Mouse (Mus musculus) CD4-positive, CD25-positive, alpha-beta regulatory T cell, adult 2 months (primary cell): ENCODE results near the gene F12.
"Not testable (repeated sequence)": the region's sequence is repeated elsewhere in the genome, so short reads cannot be mapped to it uniquely, and the experiment has no call there.

Experiments used
- DNase-seq: peaks from one replicate; pipeline ENCODE4 v3.0.0-alpha.2; 2012; ENCODE audit warnings: low read depth, low spot score

The F12 gene

DNA sequence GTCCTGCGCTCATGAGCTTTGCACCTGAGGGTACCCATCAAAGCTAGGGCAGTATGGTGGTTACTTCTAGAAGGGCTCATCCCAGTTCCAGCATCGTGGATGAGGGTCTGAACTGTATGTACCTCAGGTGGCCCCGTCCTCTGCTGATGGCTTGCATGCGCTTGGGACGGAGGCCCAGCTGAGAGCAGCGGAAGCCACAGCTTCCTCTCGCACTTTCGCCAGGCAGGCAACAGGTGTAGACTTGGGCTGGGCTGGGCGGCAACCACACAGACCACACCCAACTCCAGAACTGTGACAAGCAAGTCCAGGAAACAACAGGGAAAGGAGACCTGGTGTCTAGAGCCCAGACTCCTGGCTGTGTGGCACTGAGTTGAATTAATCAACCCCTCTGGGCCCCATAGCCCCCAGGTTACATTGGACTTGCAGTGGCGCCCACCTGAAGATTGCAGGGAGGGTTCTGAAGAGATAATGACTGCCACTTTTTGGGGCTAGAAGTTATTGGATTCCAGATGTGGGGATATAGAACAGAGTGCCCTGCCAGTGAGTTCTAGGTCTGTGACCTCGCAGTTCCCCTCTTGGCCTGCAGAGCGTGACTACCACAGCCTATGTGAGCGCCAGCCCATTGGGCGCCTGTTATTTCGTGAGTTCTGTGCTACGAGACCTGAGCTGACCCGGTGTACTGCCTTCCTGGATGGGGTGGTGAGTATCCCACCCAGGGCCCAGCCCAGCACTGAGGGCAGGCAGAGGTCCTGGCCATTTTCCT is 23.3 kb upstream of the F12 start:
- peak; percentile 65 for DNase-seq

DNA sequence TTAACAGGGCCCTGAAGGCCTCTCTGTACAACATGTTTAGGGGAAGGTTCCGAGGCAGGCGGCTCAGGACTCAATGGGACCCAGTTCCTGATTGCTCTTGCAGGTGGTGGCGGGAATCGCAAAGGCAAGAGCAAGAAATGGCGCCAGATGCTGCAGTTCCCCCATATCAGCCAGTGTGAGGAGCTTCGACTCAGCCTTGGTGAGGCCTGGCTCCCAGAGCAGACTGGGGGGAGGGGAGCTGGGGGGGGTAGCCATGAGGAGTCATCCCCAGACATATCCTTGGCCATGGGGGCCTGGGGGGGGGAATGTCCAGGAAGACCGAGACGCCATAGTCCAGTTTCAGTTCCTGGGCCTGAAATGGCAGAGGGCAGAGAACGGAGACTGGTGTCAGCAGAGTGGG is 22.6 kb upstream of the F12 start:
- peak; percentile 41 for DNase-seq

DNA sequence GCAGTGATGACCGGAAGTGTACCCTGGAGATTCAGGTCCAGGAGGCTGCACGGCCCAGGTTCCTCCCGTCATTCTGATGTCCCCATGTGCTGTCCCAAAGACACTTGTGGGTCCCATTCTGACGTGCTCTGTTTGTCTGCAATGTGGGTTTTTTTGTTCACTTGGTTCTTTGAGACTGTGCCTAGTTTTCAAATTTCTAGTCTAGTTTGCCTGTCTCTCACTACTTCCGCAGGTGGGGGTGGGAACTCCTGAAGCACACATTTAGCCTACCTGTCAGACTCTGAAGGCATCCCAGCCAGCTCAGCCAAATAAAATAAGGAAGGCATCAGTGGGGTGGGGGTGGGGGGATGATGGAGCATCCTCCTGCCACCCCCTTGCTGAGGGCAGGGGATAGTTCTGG is 21.5 kb upstream of the F12 start:
- peak; percentile 50 for DNase-seq

DNA sequence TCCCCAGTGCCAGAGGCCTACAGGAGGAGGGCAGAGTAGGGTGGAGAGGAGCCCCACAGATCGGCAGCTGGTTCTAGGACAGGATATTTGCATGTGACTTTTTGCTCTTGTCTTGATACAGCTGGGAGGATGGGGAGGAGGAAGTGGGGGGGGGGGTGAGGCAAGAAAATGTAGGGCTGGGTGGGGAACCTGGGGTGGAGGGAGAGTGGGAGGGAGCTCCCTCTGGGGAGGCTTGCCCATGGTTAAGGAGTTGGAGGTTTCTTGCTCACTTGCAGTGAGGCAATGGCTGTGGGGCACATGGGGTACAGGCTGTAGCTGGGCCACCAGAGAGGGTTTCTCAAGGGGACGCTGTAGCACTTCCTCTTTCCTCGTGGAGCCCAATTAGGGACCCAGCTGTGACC is 20.9 kb upstream of the F12 start:
- DNase-seq, result peak; percentile 74

DNA sequence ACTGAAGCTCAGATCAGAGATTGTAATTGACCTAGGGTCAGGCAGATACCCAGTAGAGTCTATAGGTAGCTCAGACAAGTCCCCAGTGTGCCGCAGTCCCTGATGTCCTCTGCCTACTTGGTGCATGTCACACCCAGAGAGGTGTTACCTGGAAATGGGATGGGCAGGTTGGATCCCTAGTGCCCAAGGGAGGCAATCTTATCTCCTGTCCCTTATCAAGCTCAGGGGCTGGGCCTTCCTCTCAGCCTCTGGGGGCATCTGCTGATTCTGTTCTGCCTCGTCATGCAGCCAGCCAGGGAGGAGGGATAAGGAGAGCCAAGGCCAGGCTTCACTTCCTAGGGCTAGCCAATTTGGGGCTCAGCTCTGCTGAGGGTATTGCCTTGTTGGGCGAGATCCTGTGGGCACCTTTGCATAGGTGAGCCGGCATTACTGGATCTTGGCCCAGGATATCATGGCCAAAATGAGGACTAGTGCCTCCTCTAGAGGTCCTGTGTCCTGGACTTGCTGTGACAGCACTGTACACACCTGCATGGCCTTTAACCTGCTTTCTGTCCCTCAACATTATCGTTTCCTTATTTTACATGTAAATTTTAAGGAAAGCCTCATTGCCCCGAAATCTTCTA is 20.0 kb upstream of the F12 start:
- no peak for DNase-seq

DNA sequence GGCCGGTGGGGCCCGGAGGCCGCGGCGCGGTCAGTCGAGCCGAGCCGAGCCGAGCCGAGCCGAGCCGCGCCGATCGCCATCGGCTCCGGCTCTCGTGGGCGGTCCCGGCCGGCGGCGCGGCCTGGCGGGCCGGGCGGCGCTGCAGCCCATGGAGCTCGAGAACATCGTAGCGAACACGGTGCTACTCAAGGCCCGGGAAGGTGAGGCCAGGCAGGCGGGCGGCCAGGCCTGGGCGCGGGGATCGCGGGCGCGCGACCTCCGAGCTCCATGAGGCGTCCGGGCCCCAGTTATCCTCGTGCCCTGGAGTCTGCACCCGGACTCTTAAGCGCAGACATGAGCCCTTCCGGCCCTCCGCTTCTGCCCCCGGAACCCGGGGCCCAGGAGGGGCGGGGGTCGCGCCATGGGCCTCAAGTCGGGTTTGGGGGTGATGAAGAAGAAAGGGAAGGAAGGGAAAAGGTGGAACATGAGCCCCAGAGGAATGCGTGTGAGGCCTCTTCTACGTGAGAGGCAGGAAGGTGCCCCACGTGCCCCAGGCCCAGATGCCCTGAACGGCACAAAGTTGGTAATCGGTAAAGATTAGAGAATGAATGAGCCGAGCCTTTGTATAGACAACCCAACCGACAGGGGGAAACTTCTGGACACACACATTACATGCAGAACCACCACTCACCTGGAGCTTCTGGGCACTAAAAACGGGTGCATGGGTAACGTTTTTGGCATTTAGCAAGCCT is 18.9 kb upstream of the F12 start:
- no peak for DNase-seq

DNA sequence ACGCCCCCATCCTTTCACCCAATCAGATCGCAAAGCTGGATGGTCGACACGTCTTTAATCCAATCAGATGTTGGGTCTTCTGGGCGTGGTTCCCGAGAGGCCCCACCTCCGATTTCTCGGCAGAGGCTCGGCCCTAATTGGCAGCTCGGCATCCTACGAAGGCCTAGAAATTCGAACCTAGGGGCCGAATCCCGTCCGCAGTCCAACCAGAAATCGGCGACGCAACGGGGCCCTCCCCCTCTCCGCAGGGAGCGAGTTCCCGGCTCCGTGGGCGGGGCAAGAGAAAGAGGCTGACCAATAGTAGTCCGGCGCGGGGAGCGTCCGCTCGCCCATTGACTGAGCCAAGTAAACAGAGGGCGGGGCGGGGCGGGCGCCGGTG is 18.3 kb upstream of the F12 start, which contains the start of gene Grk6:
Gene Grk6 (plus strand): TSS at position 136 of the 379 bp plus-strand sequence.
- peak; percentile 99 for DNase-seq

DNA sequence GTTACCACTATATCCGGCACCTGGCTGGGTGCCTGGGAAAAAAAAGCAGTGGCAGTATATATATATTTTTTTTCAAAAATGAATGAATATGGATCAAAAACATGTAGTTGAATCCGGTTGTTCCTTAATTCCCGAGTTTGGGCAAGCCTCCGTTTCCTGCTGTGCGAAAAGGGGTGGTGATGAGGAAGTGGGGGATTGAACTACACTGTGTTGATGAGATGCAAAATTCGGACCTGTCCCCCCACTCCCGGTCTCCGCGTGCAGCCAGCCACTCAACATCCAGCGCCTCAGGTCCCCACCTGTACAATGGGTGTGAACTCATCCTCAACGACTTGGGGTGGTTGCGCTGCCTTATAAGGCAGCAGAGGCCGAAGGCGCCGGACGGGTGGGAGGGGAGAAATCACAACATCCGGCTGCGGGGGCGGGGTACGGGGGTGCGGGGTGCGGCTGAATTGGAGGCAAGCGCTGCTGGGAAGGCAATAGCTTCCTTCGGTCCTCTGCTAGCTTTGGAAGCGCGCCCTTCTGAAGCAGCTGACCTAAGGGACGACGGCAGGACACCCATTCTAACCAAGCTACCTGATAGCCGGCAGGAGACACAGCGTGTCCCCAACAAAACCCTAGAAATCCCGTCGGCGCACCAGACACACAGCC is 17.8 kb upstream of the F12 start:
- peak; percentile 89 for DNase-seq

DNA sequence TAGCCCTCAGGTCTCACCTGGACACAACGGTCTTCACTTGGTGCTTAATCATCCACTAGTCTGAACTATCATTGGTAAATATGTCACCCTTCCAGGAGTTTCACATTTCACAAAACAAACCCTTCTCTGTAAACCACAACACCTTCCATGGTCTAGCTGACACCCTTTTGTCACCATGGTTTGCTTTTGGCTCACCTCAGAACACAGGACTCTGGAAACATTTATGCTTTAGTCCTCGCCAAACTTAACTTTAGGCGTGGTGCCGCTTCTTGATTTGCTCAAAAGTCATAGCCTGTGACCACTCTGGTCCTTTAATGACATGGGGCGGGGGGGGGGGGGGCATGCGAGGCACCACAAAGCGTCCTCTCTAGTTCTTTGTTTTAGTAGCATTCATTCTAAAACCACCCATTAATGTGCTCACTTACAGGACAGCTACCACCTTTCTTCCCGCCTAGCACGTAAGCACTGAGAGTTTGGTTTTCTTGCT is 17.2 kb upstream of the F12 start:
- DNase-seq, result peak; percentile 88

DNA sequence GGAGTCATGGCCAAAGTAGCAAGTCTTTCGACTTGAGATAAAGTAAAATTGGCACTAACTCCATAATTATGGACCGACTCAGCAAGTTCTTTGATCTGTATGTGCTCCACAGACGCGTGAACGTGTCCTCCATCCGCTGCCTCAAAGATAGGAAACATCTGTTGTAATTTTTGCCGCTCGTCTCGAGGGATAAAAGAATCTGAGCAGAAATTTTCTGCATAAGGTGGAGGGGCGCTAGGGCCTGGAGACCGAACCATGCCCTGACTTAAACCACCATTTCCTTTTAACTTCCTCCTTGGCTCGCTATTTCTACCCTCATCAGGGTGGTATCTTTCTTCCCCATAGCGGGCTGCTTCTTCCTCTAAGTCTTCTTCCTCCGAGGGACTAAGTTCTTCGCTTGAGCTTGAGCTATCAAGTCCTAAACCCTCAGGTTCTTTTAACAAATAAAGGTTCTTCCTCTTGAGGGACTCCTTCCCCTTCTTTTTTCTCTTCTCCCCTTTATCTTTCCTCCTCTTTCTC is 10.6 kb upstream of the F12 start:
- not testable (repeated sequence) for DNase-seq

DNA sequence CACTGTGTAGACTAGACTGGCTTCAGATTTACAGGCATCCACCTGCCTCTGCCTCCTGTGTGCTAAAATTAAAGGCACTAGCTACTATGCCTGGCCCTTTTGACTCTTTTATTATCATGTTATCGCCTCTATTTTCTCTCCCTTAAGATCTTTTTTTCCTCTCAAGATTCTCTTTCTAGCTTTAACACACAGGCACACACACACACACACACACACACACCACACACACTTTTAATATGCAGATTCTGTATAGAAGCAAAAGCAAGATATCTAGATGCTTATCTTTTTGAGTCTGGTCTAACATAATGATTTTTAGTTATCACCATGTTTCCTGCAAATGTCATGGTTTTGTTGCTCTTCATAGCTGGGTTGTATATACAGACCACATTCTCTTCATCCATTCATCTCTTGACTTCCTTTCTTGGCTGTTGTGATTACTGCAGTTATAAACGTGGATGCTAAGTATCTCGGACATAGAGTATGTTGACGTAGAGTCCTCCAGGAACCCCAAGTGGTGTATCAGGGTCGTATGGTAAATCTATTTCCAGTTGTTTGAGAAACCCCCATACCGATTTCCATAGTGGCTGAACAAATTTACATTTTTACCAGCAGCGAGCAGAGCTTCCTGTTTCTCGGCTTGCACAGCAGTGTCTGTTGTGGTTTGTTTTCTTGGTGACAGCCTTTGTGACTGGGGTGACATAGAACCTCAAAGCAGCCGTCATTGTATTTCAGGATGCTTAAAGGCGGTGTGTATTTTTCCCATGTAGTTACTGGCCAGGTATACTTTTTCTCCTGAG is 5.5 kb upstream of the F12 start:
- peak; percentile 86 for DNase-seq

DNA sequence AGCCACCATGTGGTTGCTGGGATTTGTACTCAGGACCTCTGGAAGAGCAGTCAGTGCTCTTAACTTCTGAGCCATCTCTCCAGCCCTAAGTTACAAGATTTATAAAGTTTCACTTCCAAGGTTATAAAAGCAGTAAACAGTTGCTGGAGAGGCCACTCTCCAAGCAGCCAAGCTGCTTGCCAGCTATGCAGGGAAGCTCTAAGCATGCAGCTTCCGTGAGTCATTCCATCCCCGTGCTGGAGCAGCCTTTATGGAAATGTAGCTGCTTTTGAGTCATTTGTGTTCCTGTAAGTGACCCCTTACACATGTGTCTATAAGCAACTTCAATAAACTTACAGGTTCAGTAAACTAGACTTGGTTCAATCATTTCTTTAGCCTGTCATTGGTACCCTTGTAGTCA is 4.0 kb upstream of the F12 start:
- no peak for DNase-seq

DNA sequence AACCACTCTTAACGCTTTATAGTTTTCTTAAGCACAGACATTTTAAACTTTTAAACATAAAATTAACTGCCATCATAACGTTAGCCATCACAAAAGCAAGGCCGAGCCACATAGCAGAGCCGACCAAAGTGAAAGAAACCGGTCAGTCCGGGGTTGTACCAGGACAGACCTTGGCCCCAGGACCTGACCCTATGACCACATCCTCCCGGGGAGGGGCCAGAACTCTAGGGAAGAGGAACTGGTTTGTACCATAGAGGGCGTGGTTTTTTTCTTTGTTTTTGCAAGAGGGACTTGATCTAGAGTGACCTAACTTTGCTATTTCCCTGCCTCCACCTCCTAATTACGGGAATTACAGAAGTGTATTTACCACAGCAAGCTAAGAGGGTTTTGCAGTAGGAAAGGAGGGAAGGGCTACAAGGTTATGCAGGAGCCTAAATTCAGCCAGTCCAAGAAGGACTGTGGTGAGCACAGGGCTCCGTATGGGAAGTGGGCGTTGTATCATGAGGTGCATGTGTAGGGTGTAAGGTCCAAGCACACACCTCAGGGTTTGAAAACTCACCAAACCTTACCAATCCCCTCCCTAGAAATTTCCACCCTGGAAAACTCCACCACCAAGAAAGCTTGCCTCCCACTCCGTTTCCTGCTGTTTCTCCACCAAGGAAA is 2.8 kb upstream of the F12 start:
- DNase-seq, result no peak

DNA sequence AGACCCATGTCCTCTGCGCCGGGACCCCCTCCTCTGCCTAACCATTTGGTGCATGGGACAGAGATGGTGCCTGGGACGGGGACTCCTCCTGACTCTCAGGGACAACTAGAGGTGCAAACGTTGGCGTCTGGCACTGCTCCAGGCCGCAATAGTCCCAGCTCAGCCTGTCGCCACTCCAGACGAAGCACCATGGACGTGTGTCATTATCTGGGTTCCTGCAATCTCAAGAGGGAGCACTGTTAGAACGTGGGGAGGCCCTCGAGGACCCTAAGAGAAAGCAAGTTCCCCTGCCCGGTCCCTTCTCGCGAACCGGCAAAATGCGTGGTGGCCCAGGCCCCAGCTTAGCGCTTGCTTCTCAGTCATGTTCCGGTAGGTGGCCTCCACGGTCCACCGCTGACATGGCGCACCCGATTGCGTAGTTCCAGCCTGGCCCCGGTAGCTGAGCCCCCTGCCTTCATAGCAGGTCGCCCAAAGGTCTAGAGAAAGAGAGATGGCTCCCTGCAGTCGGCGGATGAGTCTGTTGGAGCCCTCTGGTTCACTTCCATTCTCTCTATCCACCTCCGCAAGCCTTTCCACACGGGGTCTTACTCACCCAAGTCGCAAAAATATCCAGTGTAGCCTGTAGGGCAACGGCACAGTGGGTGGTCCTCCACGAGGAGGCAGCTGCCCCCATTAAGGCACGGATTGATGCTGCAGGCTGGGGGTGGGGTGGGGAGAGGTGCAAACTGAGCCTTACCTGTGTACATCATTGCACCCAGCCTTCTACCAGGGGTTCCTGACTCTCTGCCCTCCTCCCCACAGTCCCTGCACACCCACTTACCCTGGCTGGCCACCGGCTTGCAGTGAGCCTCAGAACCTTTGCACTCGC is 5.4 kb downstream of the F12 start:
- peak; percentile 91 for DNase-seq

DNA sequence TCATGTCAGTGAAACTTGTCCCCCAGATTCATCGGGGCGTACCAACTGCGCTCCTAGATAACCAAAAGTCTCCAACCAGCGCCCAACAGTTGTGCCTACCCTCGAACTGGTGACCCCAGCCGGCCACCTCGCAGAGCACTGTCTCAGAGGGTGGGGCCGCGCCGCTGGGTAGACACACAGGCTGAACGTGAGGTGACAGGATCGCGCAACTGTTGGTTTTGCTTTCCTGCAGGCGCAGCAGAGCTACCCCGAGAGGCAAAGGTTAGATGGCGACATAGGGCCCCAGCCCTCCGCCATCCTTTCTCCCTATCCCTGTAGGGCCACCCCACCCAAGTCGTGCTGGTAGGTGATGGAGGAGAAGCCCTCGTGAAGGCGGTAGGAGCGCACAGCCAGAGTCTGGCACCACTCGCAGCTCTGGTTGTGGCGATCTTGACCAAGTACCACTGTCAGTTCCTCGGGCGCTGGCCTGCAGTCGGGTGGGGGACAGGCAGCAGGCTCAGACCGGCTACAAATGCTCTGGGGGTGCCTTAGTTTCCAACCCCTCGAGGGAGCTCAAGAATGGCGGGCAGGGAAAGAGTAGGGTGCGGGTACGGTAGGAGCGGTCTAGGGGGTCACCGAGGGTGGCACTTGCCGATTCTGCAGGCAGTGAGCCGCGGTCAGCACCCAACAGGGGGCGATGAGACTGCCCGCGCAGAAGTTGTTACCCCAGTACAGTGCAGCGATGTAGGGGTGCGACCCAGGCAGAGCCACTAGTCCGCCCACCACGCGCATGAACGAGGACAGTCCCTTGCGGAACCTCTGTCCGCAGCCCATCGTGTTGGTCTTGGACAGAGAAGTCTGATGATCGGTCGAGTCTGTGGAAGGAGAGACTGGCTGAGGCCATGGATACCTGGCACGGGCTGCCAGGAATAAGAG is 6.3 kb downstream of the F12 start:
- peak; percentile 41 for DNase-seq

DNA sequence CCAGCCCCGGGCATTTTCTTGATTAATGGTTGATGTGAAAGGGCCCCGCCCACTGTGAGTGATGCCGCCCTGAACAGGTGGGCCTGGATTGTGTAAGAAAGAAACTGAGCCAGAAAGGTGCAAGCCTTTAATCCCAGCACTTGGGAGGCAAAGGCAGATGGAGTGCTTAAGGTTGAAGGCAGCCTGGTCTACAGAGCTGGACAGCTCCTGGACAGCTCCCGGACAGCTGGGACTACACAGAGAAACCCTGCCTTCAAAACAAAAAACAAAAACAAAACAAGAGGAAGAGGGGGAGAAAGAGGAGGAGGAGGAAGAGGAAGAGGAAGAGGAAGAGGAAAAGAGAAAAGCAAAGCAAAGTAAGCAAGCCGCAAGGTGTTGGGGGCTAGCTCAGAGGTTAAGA is 7.5 kb downstream of the F12 start:
- DNase-seq, result no peak

DNA sequence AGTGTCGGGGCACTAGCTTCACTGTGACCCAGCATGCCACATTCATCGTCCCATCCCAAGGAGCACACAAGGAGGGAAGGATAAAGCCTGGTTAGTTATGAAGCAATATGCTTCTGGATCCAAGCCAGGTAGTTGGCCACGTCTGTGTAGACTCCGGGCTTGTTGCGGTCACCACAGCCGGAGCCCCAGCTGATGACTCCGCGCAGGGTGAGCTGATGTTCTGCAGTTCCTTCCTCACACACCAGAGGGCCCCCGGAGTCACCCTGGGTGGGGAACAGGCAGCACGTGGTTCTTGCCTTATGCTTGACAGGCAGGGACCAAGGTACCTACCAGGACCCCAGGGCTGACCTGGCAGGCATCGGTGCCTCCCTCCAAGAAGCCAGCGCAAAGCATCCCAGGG is 8.6 kb downstream of the F12 start:
- DNase-seq, result peak; percentile 91

DNA sequence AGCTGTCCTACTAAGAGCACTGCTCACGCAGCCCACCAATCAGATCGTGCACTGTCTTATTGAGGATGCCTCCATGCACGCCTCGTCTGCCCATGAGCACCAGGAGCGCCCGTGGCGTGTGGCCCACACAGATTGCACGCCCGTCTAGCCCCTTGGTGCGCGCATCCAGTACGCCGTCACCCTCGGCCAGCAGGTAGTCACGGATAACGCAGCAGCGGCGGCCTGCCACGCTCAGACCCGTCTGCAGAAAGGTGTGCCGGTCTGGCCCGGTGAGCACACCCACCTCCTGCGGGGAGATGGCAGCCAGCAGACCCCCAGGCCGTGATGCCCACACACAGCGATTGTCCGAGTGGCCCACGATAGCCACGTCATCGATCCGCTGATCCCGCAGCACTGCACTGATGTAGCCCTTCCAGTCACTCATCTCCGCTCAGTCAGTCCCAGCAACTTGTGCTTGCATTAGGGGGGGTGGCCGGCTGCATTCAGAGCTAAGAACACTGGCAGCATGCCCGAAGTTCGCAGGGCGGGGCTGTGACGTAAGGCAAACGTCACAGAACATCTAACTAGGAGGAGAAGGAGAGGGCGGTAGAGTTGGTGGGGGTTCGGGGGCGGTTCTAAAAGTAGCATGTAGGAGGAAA is 11.7 kb downstream of the F12 start, which contains the start of gene Pfn3:
Gene Pfn3 (minus strand): TSS at position 490 of the 638 bp plus-strand sequence.
- DNase-seq, result no peak
